Mouse (Mus musculus) midbrain, embryonic 16.5 days (tissue): ENCODE measurements around the gene Dohh. TPM values are rescaled to one million over a fixed set of nuclear protein-coding genes. Genes with fewer than 3 reads are reported as not detected.
A peak's percentile ranks its signal among the peaks of the same experiment; 100 is the strongest.

ENCODE experiments used
- ATAC-seq: fragments of 200-750 bp; cut with Nextera tagmentation; 2 replicates; pipeline ENCODE4 v1.8.0; 2017; ENCODE audit warnings: moderate TSS enrichment
- H3K27ac ChIP-seq: fragments of 300-500 bp; sonication (generic); 2 replicates; pipeline ENCODE4 v1.5.1; 2014; ENCODE audit warnings: mild to moderate bottlenecking, low read length, mixed read lengths
- H3K27me3 ChIP-seq: fragments of 300-500 bp; sonication (generic); 2 replicates; pipeline ENCODE4 v1.6.1; 2014; ENCODE audit warnings: low read depth, low read length, mixed read lengths; ENCODE audit not compliant: control insufficient read depth, insufficient read depth
- H3K36me3 ChIP-seq: fragments of 300-500 bp; sonication (generic); 2 replicates; pipeline ENCODE4 v1.6.1; 2014; ENCODE audit warnings: mild to moderate bottlenecking, low read length, moderate library complexity, mixed read lengths; ENCODE audit not compliant: control insufficient read depth, insufficient read depth
- H3K4me1 ChIP-seq: fragments of 300-500 bp; sonication (generic); 2 replicates; pipeline ENCODE4 v1.6.1; 2014; ENCODE audit warnings: mild to moderate bottlenecking, low read length, mixed read lengths; ENCODE audit not compliant: control insufficient read depth, insufficient read depth
- H3K4me2 ChIP-seq: fragments of 300-500 bp; sonication (generic); 2 replicates; pipeline ENCODE4 v1.6.1; 2014; ENCODE audit warnings: mild to moderate bottlenecking, low read length, mixed read lengths
- H3K4me3 ChIP-seq: fragments of 300-500 bp; sonication (generic); 2 replicates; pipeline ENCODE4 v1.5.1; 2014; ENCODE audit warnings: low read depth, mild to moderate bottlenecking, low read length, moderate library complexity, mixed read lengths
- H3K9ac ChIP-seq: fragments of 300-500 bp; sonication (generic); 2 replicates; pipeline ENCODE4 v1.6.1; 2014; ENCODE audit warnings: low read depth, low read length, mixed read lengths
- H3K9me3 ChIP-seq: fragments of 300-500 bp; sonication (generic); replicated peaks from 2 replicates; pipeline ENCODE4 v1.6.1; 2014; ENCODE audit warnings: mild to moderate bottlenecking, low read length, mixed read lengths; ENCODE audit not compliant: control insufficient read depth, poor library complexity, severe bottlenecking
- WGBS: fragments of 180-500 bp; shearing (Covaris S2); extraction: QIAGEN DNeasy Blood & Tissue Kit; methylation state at CpG from one replicate; pipeline ENCODE4 v1.1.7; 2014; 5-methylcytosine and 5-hydroxymethylcytosine counted together
- polyA plus RNA-seq: library from polyadenylated mRNA; unstranded; fragments of >200 nt; fragmentation: Nextera tagmentation; extraction: Ambion mirVana; gene quantifications from 2 replicates; pipeline ENCODE4 v1.2.1, GENCODE M21; 2015

Gene Dohh
- polyA plus RNA-seq, 1 experiment from 2014 or later: 86.2 TPM

DNA sequence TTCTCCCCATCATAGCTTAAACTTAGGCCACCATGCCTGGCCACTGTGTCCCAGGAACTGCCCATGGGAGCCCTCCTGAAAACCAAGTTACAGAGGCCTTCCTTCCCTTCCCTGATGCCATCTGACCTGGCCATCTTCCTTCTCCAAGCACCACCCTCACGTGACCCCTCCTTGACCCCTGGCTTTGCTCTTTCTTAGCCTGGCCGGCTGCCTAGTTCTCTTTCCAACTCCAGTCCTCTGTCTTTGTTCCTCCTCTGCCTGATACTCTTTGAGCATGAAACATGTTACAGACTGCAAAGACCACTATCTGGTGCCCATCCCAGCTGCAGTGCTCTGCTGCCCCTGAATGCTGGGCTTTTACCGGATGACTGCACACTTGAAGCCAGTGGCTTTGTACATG lies 5.1 kb downstream of the Dohh start:
- H3K4me3 ChIP-seq: no peak overlapping the region
- H3K27ac ChIP-seq: no peak overlapping the region
- H3K9me3 ChIP-seq: no peaks in the 10 kb centered on the region
- no peak overlapping the region for H3K9ac ChIP-seq
- H3K36me3 ChIP-seq: peaks cover 12% of the 10 kb centered on the region
- 44% methylated on average over 3 of the region's 3 CpGs for WGBS
- ATAC-seq: no peak
- no peak overlapping the region for H3K4me2 ChIP-seq
- peaks cover 17% of the 10 kb centered on the region for H3K4me1 ChIP-seq
- H3K27me3 ChIP-seq: no peaks in the 10 kb centered on the region

DNA sequence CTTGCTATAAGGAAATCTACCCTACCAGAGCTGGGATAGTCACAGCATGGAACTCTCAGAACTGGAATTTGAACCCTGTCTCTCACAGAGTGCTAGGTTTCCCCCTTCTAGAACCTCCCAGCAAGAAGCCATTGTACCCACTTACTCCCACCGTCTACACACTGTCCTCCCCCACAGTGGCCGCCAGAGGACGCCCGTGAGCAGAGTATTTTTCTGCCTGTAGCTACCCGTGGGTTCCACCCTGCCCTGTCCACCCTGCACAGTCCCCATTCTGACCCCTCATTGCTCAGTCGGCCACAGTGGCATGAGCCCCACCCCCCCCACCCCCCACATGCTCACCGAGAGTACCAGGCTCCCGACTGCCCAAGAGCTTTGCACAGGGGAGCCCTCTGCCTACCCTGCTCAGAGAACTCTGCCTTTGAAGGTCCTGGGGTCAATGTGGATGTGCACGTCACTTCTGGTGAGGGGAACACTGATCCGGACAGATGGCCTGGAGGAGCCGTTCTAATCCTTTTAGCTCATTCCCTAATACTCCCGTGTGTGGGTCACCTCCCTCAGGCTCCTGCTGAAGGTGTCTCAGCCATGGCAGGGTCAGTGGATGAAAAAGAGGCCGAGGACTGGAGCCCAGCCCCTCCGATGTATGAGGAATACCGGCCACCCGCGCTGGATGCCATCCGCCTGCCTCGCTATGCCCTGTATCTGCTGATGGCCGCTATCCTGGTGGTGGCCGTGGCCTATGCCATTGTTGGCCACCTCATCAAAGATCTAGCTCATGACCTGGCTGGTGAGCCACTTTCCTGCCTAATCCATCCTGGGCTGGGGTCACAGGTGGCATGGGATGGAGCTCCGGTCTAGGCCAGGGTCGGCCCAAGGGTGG lies 5.8 kb downstream of the Dohh start:
- Histone ChIP-seq H3K27me3 (no peaks in the 10 kb centered on the region), H3K36me3 (peaks cover 12% of the 10 kb centered on the region), H3K4me2 (no peak overlapping the region), H3K4me1 (peaks cover 14% of the 10 kb centered on the region), H3K9ac (no peak overlapping the region), H3K4me3 (no peak overlapping the region), H3K9me3 (no peaks in the 10 kb centered on the region), H3K27ac (no peak overlapping the region)
- ATAC-seq: no peak
- WGBS: 52% methylated on average over 23 of the region's 23 CpGs

DNA sequence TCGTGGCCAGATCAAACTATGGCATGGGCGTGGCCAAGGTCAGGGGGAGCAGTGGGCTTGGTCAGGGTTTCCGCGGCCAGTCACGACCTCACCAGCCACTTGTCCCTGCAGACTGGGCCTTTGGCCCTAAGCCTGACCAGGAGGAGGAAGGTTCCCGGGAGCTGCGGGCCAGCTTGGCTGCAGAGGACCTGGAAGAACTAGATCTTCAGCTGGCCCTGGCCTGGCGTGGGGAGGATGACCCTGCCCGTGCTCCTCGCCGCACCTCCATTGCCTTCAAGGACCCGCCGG lies 6.4 kb downstream of the Dohh start:
- Histone ChIP-seq H3K36me3 (peaks cover 12% of the 10 kb centered on the region), H3K4me3 (no peak overlapping the region), H3K27me3 (no peaks in the 10 kb centered on the region), H3K27ac (no peak overlapping the region), H3K9ac (no peak overlapping the region), H3K9me3 (no peaks in the 10 kb centered on the region), H3K4me1 (peaks cover 8% of the 10 kb centered on the region), H3K4me2 (no peak overlapping the region)
- WGBS: 90% methylated on average over 13 of the region's 13 CpGs
- ATAC-seq: no peak

DNA sequence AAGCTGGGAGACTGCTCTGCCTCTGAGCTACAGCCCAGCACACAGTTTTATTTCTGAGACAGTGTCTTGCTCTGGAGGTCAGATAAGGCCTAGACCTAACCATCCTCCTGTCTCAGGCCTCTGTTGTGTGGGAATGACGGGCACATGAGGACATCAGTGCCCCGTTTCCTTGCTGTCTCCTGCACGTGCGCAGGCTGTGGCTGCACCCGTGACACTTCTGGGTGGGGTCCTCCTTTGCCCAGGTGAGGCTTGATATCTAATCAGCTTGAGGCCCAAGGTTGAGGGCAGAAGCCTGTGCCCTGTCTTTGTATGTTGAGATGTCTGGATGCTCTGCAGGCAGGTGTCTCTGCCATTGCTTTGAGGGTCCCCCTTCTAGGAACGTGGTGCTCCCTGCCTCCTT lies 8.0 kb downstream of the Dohh start:
- no peak overlapping the region for H3K4me2 ChIP-seq
- ATAC-seq: no peak
- H3K9me3 ChIP-seq: no peaks in the 10 kb centered on the region
- H3K4me1 ChIP-seq: peaks cover 4% of the 10 kb centered on the region; the same call in 1 of the 2 replicates
- no peak overlapping the region for H3K9ac ChIP-seq
- WGBS: 82% methylated on average over 6 of the region's 6 CpGs
- H3K4me3 ChIP-seq: no peak overlapping the region
- no peaks in the 10 kb centered on the region for H3K27me3 ChIP-seq
- no peak overlapping the region for H3K27ac ChIP-seq
- peaks cover 8% of the 10 kb centered on the region for H3K36me3 ChIP-seq

DNA sequence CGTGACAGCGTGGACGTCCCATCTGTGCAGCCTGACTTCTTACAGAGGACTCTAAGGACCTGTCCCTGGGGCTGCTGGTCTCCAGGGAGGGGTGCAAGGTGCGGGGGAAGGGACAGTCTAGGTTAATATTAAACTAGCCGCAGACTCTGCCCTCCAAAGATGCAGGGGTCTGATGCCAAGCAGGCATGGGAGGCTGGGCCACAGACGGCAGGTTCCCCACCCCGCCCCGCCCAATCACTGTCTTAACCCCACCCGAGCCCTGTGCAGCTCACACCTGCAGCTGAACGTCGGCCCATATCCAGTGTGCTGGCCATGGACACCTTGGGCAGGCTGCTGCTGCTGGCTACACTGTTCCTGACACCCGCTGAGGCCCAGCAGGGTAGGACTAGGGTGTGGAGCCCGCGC lies 8.6 kb downstream of the Dohh start, which contains the start of gene Smim24:
TSS of gene Smim24 (plus strand) at position 271 of the 405 bp plus-strand sequence.
- H3K4me3 ChIP-seq: no peak within 1 kb of the TSS
- ATAC-seq: no peak

DNA sequence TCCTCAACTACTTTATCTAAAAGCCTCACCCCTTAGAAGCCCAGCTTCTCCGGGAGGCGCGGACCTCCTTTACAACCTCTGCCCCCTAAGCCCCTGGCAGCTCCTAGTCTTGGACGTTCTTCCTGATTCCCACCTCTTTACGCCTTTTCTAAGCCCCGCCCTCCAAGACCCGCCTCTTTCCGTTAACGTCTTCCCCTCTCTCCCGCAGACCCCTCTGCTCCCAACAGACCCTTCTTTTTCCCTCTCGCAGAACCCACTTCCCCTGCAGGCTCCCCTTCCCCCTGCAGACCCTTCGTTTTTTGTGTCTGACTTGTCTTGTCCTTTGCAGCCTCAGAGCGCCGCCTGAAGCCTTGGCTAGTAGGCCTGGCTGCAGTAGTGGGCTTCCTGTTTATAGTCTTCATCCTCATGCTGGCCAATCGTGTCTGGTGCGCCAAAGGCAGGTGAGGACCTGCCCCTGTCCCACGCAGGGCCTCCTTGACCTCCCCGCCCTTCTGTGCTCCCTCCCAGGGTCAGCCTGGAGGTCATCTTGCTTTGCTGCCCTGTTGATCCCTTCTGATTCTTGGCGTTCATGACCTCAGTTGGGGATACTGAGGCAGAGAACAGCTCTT lies 9.3 kb downstream of the Dohh start:
- no peak overlapping the region for H3K4me3 ChIP-seq
- 5% methylated on average over 19 of the region's 19 CpGs for WGBS
- no peaks in the 10 kb centered on the region for H3K9me3 ChIP-seq
- H3K27ac ChIP-seq: no peak overlapping the region
- H3K4me2 ChIP-seq: peak overlapping the region; percentile 42
- H3K36me3 ChIP-seq: peaks cover under 1% of the 10 kb centered on the region; the same call in 1 of the 2 replicates
- peaks cover 4% of the 10 kb centered on the region; the same call in 1 of the 2 replicates for H3K4me1 ChIP-seq
- ATAC-seq: no peak
- H3K9ac ChIP-seq: peak overlapping the region; percentile 46
- H3K27me3 ChIP-seq: no peaks in the 10 kb centered on the region

More for the DNA sequence above, 8.6 kb downstream of the Dohh start, which contains the start of gene Smim24:
- Histone ChIP-seq H3K4me1 (peaks cover 4% of the 10 kb centered on the region; the same call in 1 of the 2 replicates), H3K9me3 (no peaks in the 10 kb centered on the region), H3K9ac (peak within 1 kb of the TSS; percentile 46), H3K36me3 (peaks cover 7% of the 10 kb centered on the region), H3K27me3 (no peaks in the 10 kb centered on the region), H3K4me2 (peak within 1 kb of the TSS; percentile 42), H3K27ac (no peak within 1 kb of the TSS)
- WGBS: 71% methylated on average over 13 of the region's 14 CpGs

DNA sequence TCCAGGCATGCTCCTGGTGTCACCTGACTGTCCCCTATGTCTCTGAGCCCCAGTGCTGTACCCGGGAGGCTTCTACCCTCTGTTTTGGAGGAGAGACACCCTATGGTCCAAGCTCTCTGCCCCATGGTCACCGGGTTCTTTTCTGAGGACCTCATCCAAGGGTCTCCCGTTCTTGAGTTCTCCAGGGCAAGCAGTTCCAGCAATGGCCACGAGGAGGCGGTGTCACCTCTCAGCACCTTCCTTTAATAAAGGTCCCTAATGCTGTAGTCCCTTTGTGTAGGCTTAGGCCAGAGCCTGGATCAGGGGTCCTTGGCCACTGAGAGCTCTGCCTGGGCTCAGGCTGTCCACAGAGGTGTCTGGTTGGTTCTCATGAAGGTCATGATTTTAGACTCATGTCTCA lies 10.9 kb downstream of the Dohh start:
- ATAC-seq: no peak
- H3K4me3 ChIP-seq: no peak overlapping the region

DNA sequence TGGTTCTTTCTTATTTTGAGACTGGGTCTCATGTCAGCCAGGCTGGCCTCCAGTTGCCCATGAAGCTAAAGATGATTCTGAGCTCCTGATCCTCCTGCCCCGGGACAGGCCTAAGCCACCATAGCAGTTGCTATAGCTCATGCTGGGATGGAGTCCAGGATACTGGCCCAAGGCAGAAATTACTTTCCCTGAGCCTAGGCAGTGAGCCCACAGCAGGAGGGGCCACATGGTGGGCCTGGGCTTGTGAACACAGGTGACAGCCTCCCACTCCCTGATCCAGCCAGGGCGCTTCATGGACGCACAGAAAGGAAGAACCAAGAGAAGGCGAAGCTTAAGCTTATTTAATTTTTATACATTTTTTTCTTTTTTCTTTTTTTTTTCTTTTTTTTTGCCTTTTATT lies 11.6 kb downstream of the Dohh start:
- ATAC-seq: no peak
- Histone ChIP-seq H3K36me3 (peaks cover 13% of the 10 kb centered on the region; the same call in 1 of the 2 replicates), H3K4me1 (peaks cover 4% of the 10 kb centered on the region; the same call in 1 of the 2 replicates), H3K9ac (no peak overlapping the region), H3K4me3 (no peak overlapping the region), H3K9me3 (no peaks in the 10 kb centered on the region), H3K27me3 (no peaks in the 10 kb centered on the region), H3K4me2 (no peak overlapping the region), H3K27ac (no peak overlapping the region)
- WGBS: 74% methylated on average over 4 of the region's 4 CpGs

More for the DNA sequence above, 10.9 kb downstream of the Dohh start:
- peaks cover 4% of the 10 kb centered on the region; the same call in 1 of the 2 replicates for H3K4me1 ChIP-seq
- no peaks in the 10 kb centered on the region for H3K27me3 ChIP-seq
- 15% methylated on average over 5 of the region's 5 CpGs for WGBS
- no peaks in the 10 kb centered on the region for H3K9me3 ChIP-seq
- peaks cover 8% of the 10 kb centered on the region; the same call in 1 of the 2 replicates for H3K36me3 ChIP-seq
- H3K9ac ChIP-seq: no peak overlapping the region
- no peak overlapping the region for H3K27ac ChIP-seq
- no peak overlapping the region for H3K4me2 ChIP-seq

DNA sequence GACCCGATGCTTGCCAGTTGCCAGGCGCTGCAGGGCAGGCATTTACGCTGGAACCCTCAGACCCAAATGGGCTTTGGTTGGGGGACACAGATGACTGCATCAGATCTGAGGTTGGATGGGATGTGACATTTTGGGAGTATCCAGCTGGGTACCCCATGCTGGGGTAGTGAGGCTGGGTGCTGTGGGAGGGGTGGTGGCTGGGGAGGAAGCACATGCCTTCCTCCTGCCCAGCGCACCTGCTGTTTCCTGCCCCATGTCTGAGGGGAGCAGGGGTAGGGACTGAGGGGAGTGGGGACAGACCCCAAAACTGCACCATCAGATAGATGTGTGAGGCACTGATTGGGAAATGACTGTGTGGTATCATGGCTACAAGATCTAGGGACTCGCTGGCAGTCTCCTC lies 12.5 kb downstream of the Dohh start:
- Histone ChIP-seq H3K4me3 (no peak overlapping the region), H3K27ac (no peak overlapping the region), H3K27me3 (no peaks in the 10 kb centered on the region), H3K9me3 (no peaks in the 10 kb centered on the region), H3K36me3 (peaks cover 13% of the 10 kb centered on the region; the same call in 1 of the 2 replicates), H3K9ac (no peak overlapping the region), H3K4me1 (peaks cover 9% of the 10 kb centered on the region), H3K4me2 (no peak overlapping the region)
- ATAC-seq: no peak
- WGBS: 52% methylated on average over 5 of the region's 5 CpGs
